Mouse (Mus musculus): Measurements from ENCODE around the gene Jade1.

- TF ChIP-seq CTCF (IDR thresholded peaks at IDR 0.05; ENCODE audit: low read depth) (no peak), EP300 (IDR thresholded peaks at IDR 0.05; ENCODE audit: low read depth) (no peak)
Observed at GRCm38 (mm10) chr3:41564471-41565213, 9.1 kb downstream of the Jade1 start.

Measured in heart, postnatal 0 days (tissue).